8 mouse cellular contexts compared by ENCODE assay signal in the genomic region with DNA sequence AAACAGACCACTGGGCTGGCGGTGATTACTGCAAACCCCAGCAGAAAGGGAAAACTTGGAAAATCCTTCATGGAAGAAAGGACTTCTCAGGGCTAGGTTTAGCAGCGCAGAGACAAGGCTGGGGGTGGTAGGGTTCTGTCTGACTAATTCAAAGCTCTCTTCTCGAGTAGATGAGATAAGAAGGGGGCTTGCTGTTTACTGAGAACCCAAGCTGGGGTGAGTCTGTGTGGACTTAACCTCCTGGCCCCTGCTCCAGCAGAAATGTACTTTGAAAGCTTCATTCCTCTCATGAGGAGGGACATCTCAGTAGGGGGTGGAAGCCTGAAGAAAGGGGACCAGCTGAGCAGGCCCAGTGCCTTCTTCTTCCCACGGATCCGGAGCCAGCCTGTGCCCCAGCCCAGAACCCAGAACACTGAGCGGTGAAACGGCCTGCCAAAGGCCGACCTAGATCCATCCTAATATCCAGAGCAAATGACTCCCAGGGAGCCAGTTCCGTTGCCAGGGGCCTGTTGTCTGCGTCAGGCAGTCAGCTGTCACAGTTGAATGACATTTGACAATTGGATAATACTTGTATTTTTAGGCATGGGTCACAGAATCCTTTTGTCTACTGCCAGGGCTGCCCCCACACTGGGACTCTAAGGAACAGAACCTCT. TPM values are rescaled to one million over a fixed set of nuclear protein-coding genes. Genes with fewer than 3 reads are reported as not detected.
DNase-seq lines count a peak whose midpoint lies in the region; ATAC-seq and TF ChIP-seq lines count a peak whose summit lies in the region.

No protein-coding gene starts in this region.

- peak overlapping the region; percentile 83 for H3K27ac ChIP-seq in layer of hippocampus, adult 2 months

- no peak for ATAC-seq in cerebellum, adult (ENCODE audit: insufficient number of reproducible peaks, low FRiP score, low TSS enrichment)

- no peak for TF ChIP-seq CTCF in layer of hippocampus, adult 2 months (conservative IDR thresholded peaks at IDR 0.05)

- H3K4me3 ChIP-seq in layer of hippocampus, adult 2 months: no peak overlapping the region

- DNase-seq in cerebellum, adult 9-10 months: peak; percentile 41
- peak; percentile 71 for DNase-seq in layer of hippocampus, adult 11-12 months (ENCODE audit: low spot score)
- no peak for DNase-seq in layer of hippocampus, adult 9-10 months (ENCODE audit: low spot score)
- peak; percentile 55 to 83 for DNase-seq in layer of hippocampus, adult 2 months (ENCODE audit: low spot score in 2 of 2)
- peak; percentile 68 for DNase-seq in retina, postnatal 1 day
- no peak for DNase-seq in adrenal gland, adult 8-10 months
- DNase-seq in spleen, postnatal 14 days (ENCODE audit: low spot score in 2 of 2): no peak

RNA-seq across cellular contexts. Expression of a gene that starts 47.5 kb away (rescaled TPM):
- 100 to 1,000 TPM; 103 to 108 TPM for total RNA-seq in layer of hippocampus, adult 2 months (2021)
- total RNA-seq in adrenal gland, adult 8-10 months (2022): 10 to 100 TPM; 12.7 to 15.3 (median 14.2) TPM

Comparison
In these comparisons a context has a peak if more than half of its experiments do, and no peak if none do; other contexts are left out.
1. DNase-seq: peak in cerebellum, adult 9-10 months (single experiment), layer of hippocampus, adult 11-12 months (single experiment), layer of hippocampus, adult 2 months (2 of 2) and retina, postnatal 1 day (single experiment); none in layer of hippocampus, adult 9-10 months (single experiment), adrenal gland, adult 8-10 months (single experiment) and spleen, postnatal 14 days (0 of 2).
2. RNA of a gene that starts 47.5 kb away (total RNA-seq): 103 to 108 TPM in layer of hippocampus, adult 2 months; 12.7 to 15.3 TPM in adrenal gland, adult 8-10 months; every median in the first group is over 4 times any median in the second.